Mouse (Mus musculus) kidney, postnatal 0 days (tissue): ENCODE results near the gene Lat2. TPM values are rescaled to one million over a fixed set of nuclear protein-coding genes. Genes with fewer than 3 reads are reported as not detected.

Source experiments
- ATAC-seq: fragments of 200-750 bp; cut with Nextera tagmentation; replicated peaks from 2 replicates; pipeline ENCODE4 v1.8.0; 2017; ENCODE audit warnings: low read depth, moderate number of reproducible peaks, moderate TSS enrichment, moderate library complexity; ENCODE audit not compliant: low FRiP score
- DNase-seq: peaks from one replicate; pipeline ENCODE4 v3.0.0-alpha.2; 2016; ENCODE audit warnings: low spot score
- H3K27ac ChIP-seq: fragments of 300-500 bp; sonication (generic); 2 replicates; pipeline ENCODE4 v1.5.1; 2014; ENCODE audit warnings: mild to moderate bottlenecking
- H3K27me3 ChIP-seq: fragments of 300-500 bp; sonication (generic); 2 replicates; pipeline ENCODE4 v1.6.1; 2014; ENCODE audit warnings: low read length, mixed read lengths; ENCODE audit not compliant: insufficient read depth
- H3K36me3 ChIP-seq: fragments of 300-500 bp; sonication (generic); 2 replicates; pipeline ENCODE4 v1.6.1; 2014; ENCODE audit warnings: low read length, mixed read lengths; ENCODE audit not compliant: insufficient read depth
- H3K4me1 ChIP-seq: fragments of 300-500 bp; sonication (generic); replicated peaks from 2 replicates; pipeline ENCODE4 v1.6.1; 2014; ENCODE audit warnings: antibody characterized with exemption, low read length, mixed read lengths; ENCODE audit not compliant: insufficient read depth
- H3K4me2 ChIP-seq: fragments of 300-500 bp; sonication (generic); 2 replicates; pipeline ENCODE4 v1.6.1; 2014; ENCODE audit warnings: mild to moderate bottlenecking, low read length, moderate library complexity, mixed read lengths
- H3K4me3 ChIP-seq: fragments of 300-500 bp; sonication (generic); replicated peaks from 2 replicates; pipeline ENCODE4 v1.5.1; 2014; ENCODE audit warnings: low read depth, low read length
- H3K9ac ChIP-seq: fragments of 300-500 bp; sonication (generic); 2 replicates; pipeline ENCODE4 v1.6.1; 2014; ENCODE audit warnings: low read depth, low read length
- H3K9me3 ChIP-seq: fragments of 300-500 bp; sonication (generic); replicated peaks from 2 replicates; pipeline ENCODE4 v1.6.1; 2016; ENCODE audit warnings: low read length, inconsistent platforms, mixed read lengths
- CTCF ChIP-seq: IDR thresholded peaks from 2 replicates; pipeline ENCODE4 v1.5.1; 2016; ENCODE audit warnings: antibody characterized with exemption, low read depth, mild to moderate bottlenecking, moderate library complexity
- WGBS: fragments of 180-500 bp; shearing (Covaris S2); extraction: QIAGEN DNeasy Blood & Tissue Kit; methylation state at CpG from one replicate; pipeline ENCODE4 v1.1.7; 2014; 5-methylcytosine and 5-hydroxymethylcytosine counted together
- polyA plus RNA-seq: library from polyadenylated mRNA; unstranded; fragments of >200 nt; fragmentation: Nextera tagmentation; extraction: Ambion mirVana; gene quantifications from 2 replicates; pipeline ENCODE4 v1.2.1, GENCODE M21; 2015

The Lat2 gene
- polyA plus RNA-seq, 1 experiment from 2014 or later = 0.93 TPM

- Histone ChIP-seq H3K36me3 (no peaks in the 10 kb centered on the region), H3K4me3 (no peak overlapping the region), H3K4me1 (no peaks in the 10 kb centered on the region), H3K27ac (no peak overlapping the region), H3K4me2 (no peak overlapping the region), H3K9me3 (no peaks in the 10 kb centered on the region), H3K9ac (no peak overlapping the region), H3K27me3 (no peaks in the 10 kb centered on the region)
- DNase-seq (no peak), ATAC-seq (no peak)
- WGBS = 65% methylated on average over 5 of the region's 5 CpGs
- TF ChIP-seq CTCF = no peak
These were observed 7.7 kb downstream of the Lat2 start for GRCm38 (mm10) chr5:134607121-134607520.

- H3K27ac ChIP-seq = no peak overlapping the region
- TF ChIP-seq CTCF = peak; percentile 30; the same call in 1 of the 2 replicates
These were observed 8.5 kb downstream of the Lat2 start for GRCm38 (mm10) chr5:134606314-134606713.

GRCm38 (mm10) chr5:134604376-134604775 is 10.4 kb downstream of the Lat2 start:
- Histone ChIP-seq H3K4me1 (no peaks in the 10 kb centered on the region), H3K9me3 (no peaks in the 10 kb centered on the region), H3K36me3 (no peaks in the 10 kb centered on the region), H3K4me3 (no peak overlapping the region), H3K9ac (no peak overlapping the region), H3K27ac (no peak overlapping the region), H3K4me2 (no peak overlapping the region), H3K27me3 (no peaks in the 10 kb centered on the region)
- ATAC-seq = no peak
- no peak for TF ChIP-seq CTCF
- 84% methylated on average over 11 of the region's 11 CpGs for WGBS
- no peak for DNase-seq

More at GRCm38 (mm10) chr5:134606314-134606713, 8.5 kb downstream of the Lat2 start:
- H3K4me2 ChIP-seq = no peak overlapping the region
- no peaks in the 10 kb centered on the region for H3K27me3 ChIP-seq
- no peak overlapping the region for H3K4me3 ChIP-seq
- DNase-seq (no peak), ATAC-seq (no peak)
- no peaks in the 10 kb centered on the region for H3K9me3 ChIP-seq
- H3K4me1 ChIP-seq = no peaks in the 10 kb centered on the region
- H3K9ac ChIP-seq = no peak overlapping the region
- H3K36me3 ChIP-seq = no peaks in the 10 kb centered on the region

GRCm38 (mm10) chr5:134597711-134598110 is 17.1 kb downstream of the Lat2 start:
- H3K4me2 ChIP-seq = no peak overlapping the region
- H3K9ac ChIP-seq = no peak overlapping the region
- ATAC-seq (no peak), DNase-seq (no peak)
- no peaks in the 10 kb centered on the region for H3K27me3 ChIP-seq
- H3K36me3 ChIP-seq = peaks cover 45% of the 10 kb centered on the region
- no peak for TF ChIP-seq CTCF
- no peaks in the 10 kb centered on the region for H3K9me3 ChIP-seq
- H3K27ac ChIP-seq = no peak overlapping the region
- 81% methylated on average over 10 of the region's 10 CpGs for WGBS
- no peaks in the 10 kb centered on the region for H3K4me1 ChIP-seq
- no peak overlapping the region for H3K4me3 ChIP-seq

GRCm38 (mm10) chr5:134593093-134593492 is 21.7 kb downstream of the Lat2 start:
- H3K4me2 ChIP-seq = no peak overlapping the region
- H3K4me3 ChIP-seq = no peak overlapping the region
- no peak for DNase-seq
- no peak for TF ChIP-seq CTCF
- H3K9me3 ChIP-seq = no peaks in the 10 kb centered on the region
- H3K9ac ChIP-seq = no peak overlapping the region
- peaks cover 54% of the 10 kb centered on the region for H3K36me3 ChIP-seq
- no peaks in the 10 kb centered on the region for H3K27me3 ChIP-seq
- H3K27ac ChIP-seq = no peak overlapping the region
- no peaks in the 10 kb centered on the region for H3K4me1 ChIP-seq
- WGBS = 90% methylated on average over 9 of the region's 9 CpGs
- no peak for ATAC-seq

GRCm38 (mm10) chr5:134592026-134592581 is 22.7 kb downstream of the Lat2 start:
- no peak for DNase-seq
- H3K4me3 ChIP-seq = no peak overlapping the region
- peaks cover 46% of the 10 kb centered on the region for H3K36me3 ChIP-seq
- no peaks in the 10 kb centered on the region for H3K27me3 ChIP-seq
- H3K4me1 ChIP-seq = no peaks in the 10 kb centered on the region
- no peak for TF ChIP-seq CTCF
- no peak overlapping the region for H3K4me2 ChIP-seq
- no peak for ATAC-seq
- no peak overlapping the region for H3K27ac ChIP-seq
- no peak overlapping the region for H3K9ac ChIP-seq
- WGBS = 96% methylated on average over 11 of the region's 11 CpGs
- no peaks in the 10 kb centered on the region for H3K9me3 ChIP-seq

- H3K36me3 ChIP-seq = peaks cover 38% of the 10 kb centered on the region
- H3K27ac ChIP-seq = no peak overlapping the region
- no peaks in the 10 kb centered on the region for H3K4me1 ChIP-seq
- no peaks in the 10 kb centered on the region for H3K27me3 ChIP-seq
- TF ChIP-seq CTCF = no peak
- no peak overlapping the region for H3K4me3 ChIP-seq
- 81% methylated on average over 3 of the region's 3 CpGs for WGBS
- H3K9me3 ChIP-seq = no peaks in the 10 kb centered on the region
- H3K9ac ChIP-seq = no peak overlapping the region
- ATAC-seq (no peak), DNase-seq (no peak)
- no peak overlapping the region for H3K4me2 ChIP-seq
These were observed 24.9 kb downstream of the Lat2 start for GRCm38 (mm10) chr5:134589900-134590299.
